Mouse (Mus musculus) lung, postnatal 0 days (tissue): ENCODE results near the gene Cacna1f. TPM values are rescaled to one million over a fixed set of nuclear protein-coding genes. Genes with fewer than 3 reads are reported as not detected.
A peak's percentile ranks its signal among the peaks of the same experiment; 100 is the strongest.

ENCODE experiments used
- ATAC-seq: fragments of 200-750 bp; cut with Nextera tagmentation; 2 replicates; pipeline ENCODE4 v1.8.0; 2017; ENCODE audit warnings: moderate library complexity
- DNase-seq: peaks from one replicate; pipeline ENCODE4 v3.0.0-alpha.2; 2016; ENCODE audit warnings: low spot score
- H3K27ac ChIP-seq: fragments of 300-500 bp; sonication (generic); 2 replicates; pipeline ENCODE4 v1.5.1; 2014; ENCODE audit warnings: antibody characterized with exemption, mild to moderate bottlenecking, low read length, mixed read lengths
- H3K27me3 ChIP-seq: fragments of 300-500 bp; sonication (generic); replicated peaks from 2 replicates; pipeline ENCODE4 v1.6.1; 2014; ENCODE audit warnings: low read length, mixed read lengths; ENCODE audit not compliant: insufficient read depth
- H3K36me3 ChIP-seq: fragments of 300-500 bp; sonication (generic); 2 replicates; pipeline ENCODE4 v1.6.1; 2014; ENCODE audit warnings: low read length, mixed read lengths; ENCODE audit not compliant: insufficient read depth
- H3K4me1 ChIP-seq: fragments of 300-500 bp; sonication (generic); 2 replicates; pipeline ENCODE4 v1.6.1; 2014; ENCODE audit warnings: antibody characterized with exemption, low read depth, low read length, mixed read lengths; ENCODE audit not compliant: insufficient read depth
- H3K4me2 ChIP-seq: fragments of 300-500 bp; sonication (generic); replicated peaks from 2 replicates; pipeline ENCODE4 v1.6.1; 2014; ENCODE audit warnings: low read depth, mild to moderate bottlenecking, low read length, moderate library complexity, mixed read lengths
- H3K4me3 ChIP-seq: fragments of 300-500 bp; sonication (generic); 2 replicates; pipeline ENCODE4 v1.5.1; 2014; ENCODE audit warnings: low read depth, low read length
- H3K9ac ChIP-seq: fragments of 300-500 bp; sonication (generic); replicated peaks from 2 replicates; pipeline ENCODE4 v1.6.1; 2014; ENCODE audit warnings: low read depth, mild to moderate bottlenecking
- H3K9me3 ChIP-seq: fragments of 300-500 bp; sonication (generic); 2 replicates; pipeline ENCODE4 v1.6.1; 2016; ENCODE audit warnings: low read length, mixed read lengths
- CTCF ChIP-seq: IDR thresholded peaks from 2 replicates; pipeline ENCODE4 v1.5.1; 2016; ENCODE audit warnings: antibody characterized with exemption, mild to moderate bottlenecking
- EP300 ChIP-seq: IDR thresholded peaks from 2 replicates; pipeline ENCODE4 v1.6.1; 2016; ENCODE audit warnings: antibody characterized with exemption, mild to moderate bottlenecking, control low read depth
- WGBS: fragments of 180-500 bp; shearing (Covaris S2); extraction: QIAGEN DNeasy Blood & Tissue Kit; methylation state at CpG from one replicate; pipeline ENCODE4 v1.1.7; 2014; 5-methylcytosine and 5-hydroxymethylcytosine counted together
- polyA plus RNA-seq: library from polyadenylated mRNA; unstranded; fragments of >200 nt; fragmentation: Nextera tagmentation; extraction: Ambion mirVana; gene quantifications from 2 replicates; pipeline ENCODE4 v1.2.1, GENCODE M21; 2015

Cacna1f gene
- polyA plus RNA-seq, 1 experiment from 2014 or later = 0.04 TPM

DNA sequence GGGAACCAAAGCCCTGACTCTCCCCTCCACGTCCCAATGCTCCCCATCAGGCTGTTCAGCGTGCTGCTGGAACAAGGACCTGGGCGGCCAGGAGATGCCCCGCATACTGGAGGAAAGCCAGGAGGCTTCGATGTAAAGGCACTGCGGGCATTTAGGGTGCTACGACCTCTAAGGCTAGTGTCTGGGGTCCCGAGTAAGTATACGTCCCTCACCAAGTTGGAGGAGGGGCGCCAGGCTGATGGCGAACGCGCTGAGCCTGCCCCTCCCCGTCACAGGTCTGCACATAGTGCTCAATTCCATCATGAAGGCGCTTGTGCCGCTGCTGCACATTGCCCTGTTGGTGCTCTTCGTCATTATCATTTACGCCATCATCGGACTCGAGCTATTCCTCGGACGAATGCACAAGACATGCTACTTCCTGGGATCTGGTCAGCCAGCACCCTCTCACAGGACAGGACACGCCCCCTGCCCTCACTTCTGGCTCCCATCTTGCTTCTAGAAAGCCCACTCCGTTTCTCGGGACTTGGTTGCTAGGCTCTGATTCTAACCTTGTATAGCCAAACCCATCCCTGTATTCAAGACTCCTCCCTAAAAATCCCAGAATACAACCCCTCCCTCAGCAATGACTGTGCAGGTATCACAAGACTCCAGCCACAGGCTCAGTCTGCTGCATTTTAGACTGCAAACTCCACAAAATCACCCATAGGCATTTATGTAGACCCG, 3.8 kb downstream of the Cacna1f start:
- Histone ChIP-seq H3K36me3 (no peaks in the 10 kb centered on the region), H3K27me3 (no peaks in the 10 kb centered on the region), H3K4me1 (no peaks in the 10 kb centered on the region), H3K4me2 (peak overlapping the region; percentile 49), H3K27ac (no peak overlapping the region), H3K9me3 (no peaks in the 10 kb centered on the region), H3K9ac (no peak overlapping the region), H3K4me3 (peak overlapping the region; percentile 25)
- ATAC-seq (no peak), DNase-seq (no peak)
- TF ChIP-seq EP300 (no peak), CTCF (no peak)
- WGBS = 20% methylated on average over 26 of the region's 26 CpGs

DNA sequence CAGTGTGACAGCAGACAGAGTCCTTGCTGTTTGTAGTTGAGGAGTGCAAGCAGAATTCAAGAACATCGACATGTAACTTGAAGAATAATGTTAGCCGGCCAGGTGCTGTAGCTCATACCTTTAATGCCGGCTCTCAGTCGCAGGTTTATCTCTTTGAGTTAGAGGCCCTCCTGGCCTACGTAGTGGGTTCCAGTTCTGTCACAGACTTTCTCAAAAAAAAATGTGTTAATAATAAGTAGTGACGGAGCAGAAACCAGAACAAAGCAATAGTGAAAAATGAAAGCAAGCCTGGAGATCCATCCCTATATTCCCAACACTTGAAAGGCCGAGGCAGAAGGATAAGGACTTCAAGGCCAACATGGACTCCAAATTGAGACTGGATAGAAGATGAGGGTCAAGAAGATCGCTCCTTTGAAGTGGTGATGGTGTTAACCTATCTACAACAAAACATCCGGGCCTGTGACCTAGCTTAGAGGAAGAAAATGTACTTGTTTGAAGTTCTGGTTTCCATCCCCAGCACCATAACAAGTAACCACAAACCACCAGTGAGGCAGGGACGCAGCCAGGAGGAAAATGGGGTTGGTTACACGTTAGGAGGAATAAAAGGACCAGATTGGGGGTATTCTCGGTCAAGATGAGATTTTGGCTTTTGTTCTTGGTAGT, 11.1 kb downstream of the Cacna1f start:
- no peaks in the 10 kb centered on the region for H3K9me3 ChIP-seq
- no peak overlapping the region for H3K4me3 ChIP-seq
- DNase-seq (no peak), ATAC-seq (no peak)
- H3K27me3 ChIP-seq = no peaks in the 10 kb centered on the region
- H3K4me2 ChIP-seq = no peak overlapping the region
- no peaks in the 10 kb centered on the region for H3K4me1 ChIP-seq
- no peak overlapping the region for H3K9ac ChIP-seq
- TF ChIP-seq CTCF (no peak), EP300 (no peak)
- no peaks in the 10 kb centered on the region for H3K36me3 ChIP-seq
- 71% methylated on average over 12 of the region's 12 CpGs for WGBS
- no peak overlapping the region for H3K27ac ChIP-seq

DNA sequence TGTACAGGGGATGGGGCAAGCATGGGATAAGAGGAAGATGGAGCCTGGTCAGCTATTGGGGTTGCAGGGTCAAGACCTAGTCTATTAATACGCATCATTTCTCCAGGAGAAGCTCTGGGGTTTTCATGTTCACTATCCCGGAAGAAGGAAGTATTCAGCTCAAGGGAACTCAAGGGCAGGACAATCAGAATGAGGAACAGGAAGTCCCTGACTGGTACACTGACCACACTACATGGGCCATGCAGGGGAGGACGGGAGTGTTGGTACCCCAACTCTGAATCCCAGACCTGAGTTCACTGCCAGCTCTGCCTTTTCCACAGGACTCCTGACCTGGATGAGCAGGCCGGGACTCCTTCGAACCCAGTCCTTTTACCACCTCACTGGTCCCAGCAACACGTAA, 25.7 kb downstream of the Cacna1f start:
- Histone ChIP-seq H3K4me2 (no peak overlapping the region), H3K4me1 (no peaks in the 10 kb centered on the region), H3K27ac (no peak overlapping the region), H3K27me3 (no peaks in the 10 kb centered on the region), H3K9me3 (no peaks in the 10 kb centered on the region), H3K9ac (no peak overlapping the region), H3K36me3 (no peaks in the 10 kb centered on the region), H3K4me3 (no peak overlapping the region)
- WGBS = 89% methylated on average over 6 of the region's 6 CpGs
- DNase-seq (no peak), ATAC-seq (no peak)
- TF ChIP-seq EP300 (no peak), CTCF (no peak)

DNA sequence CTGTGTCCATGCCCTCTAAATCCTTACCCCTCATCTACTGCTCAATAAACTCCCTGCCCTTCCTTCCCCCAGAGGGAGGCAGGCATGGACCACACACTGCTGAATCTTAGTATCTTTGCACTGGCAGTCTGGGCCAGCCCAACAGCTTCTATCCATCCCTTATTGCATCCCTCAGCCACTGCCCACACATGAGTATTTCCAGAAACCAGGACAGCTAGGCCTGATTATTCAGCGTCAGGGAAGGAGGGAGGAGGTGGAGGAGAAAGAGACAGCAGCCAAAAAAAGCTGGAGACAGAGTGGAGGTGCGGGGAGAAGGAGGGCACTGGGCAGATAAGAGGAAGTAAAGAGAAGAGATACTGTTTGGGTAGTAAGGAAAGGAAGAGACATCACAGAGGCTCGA, 28.2 kb downstream of the Cacna1f start:
- TF ChIP-seq EP300 = no peak
- TF ChIP-seq CTCF = no peak
- no peaks in the 10 kb centered on the region for H3K4me1 ChIP-seq
- no peaks in the 10 kb centered on the region for H3K36me3 ChIP-seq
- no peak overlapping the region for H3K27ac ChIP-seq
- DNase-seq (no peak), ATAC-seq (no peak)
- no peak overlapping the region for H3K4me3 ChIP-seq
- H3K9me3 ChIP-seq = no peaks in the 10 kb centered on the region
- H3K27me3 ChIP-seq = no peaks in the 10 kb centered on the region
- H3K9ac ChIP-seq = no peak overlapping the region
- WGBS = 57% methylated on average over 3 of the region's 3 CpGs
- no peak overlapping the region for H3K4me2 ChIP-seq

- no peaks in the 10 kb centered on the region for H3K36me3 ChIP-seq
- no peaks in the 10 kb centered on the region for H3K9me3 ChIP-seq
- peak; percentile 65 for DNase-seq
- ATAC-seq = peak; percentile 85
- H3K9ac ChIP-seq = no peak within 1 kb of the TSS
- no peak within 1 kb of the TSS for H3K27ac ChIP-seq
- H3K4me2 ChIP-seq = peak within 1 kb of the TSS; percentile 41
- no peaks in the 10 kb centered on the region for H3K4me1 ChIP-seq
- TF ChIP-seq CTCF = no peak
- TF ChIP-seq EP300 = no peak
- WGBS = 12% methylated on average over 35 of the region's 42 CpGs
- no peaks in the 10 kb centered on the region for H3K27me3 ChIP-seq
- no peak within 1 kb of the TSS for H3K4me3 ChIP-seq
Measured at GRCm38 (mm10) chrX:7638401-7639091, 31.7 kb downstream of the Cacna1f start, which contains the start of gene Syp. Gene Syp, plus strand, starts transcription at chrX:7638471.

- no peak for TF ChIP-seq EP300
- TF ChIP-seq CTCF = no peak
- no peak overlapping the region for H3K9ac ChIP-seq
- no peaks in the 10 kb centered on the region for H3K36me3 ChIP-seq
- H3K4me3 ChIP-seq = no peak overlapping the region
- no peaks in the 10 kb centered on the region for H3K4me1 ChIP-seq
- no peak overlapping the region for H3K27ac ChIP-seq
- H3K9me3 ChIP-seq = no peaks in the 10 kb centered on the region
- WGBS = 15% methylated on average over 13 of the region's 13 CpGs
- ATAC-seq = no peak
- no peak for DNase-seq
- no peak overlapping the region for H3K4me2 ChIP-seq
- H3K27me3 ChIP-seq = no peaks in the 10 kb centered on the region
Measured at GRCm38 (mm10) chrX:7639536-7640325, 32.8 kb downstream of the Cacna1f start.
